Mouse (Mus musculus) neural tube, embryonic 15.5 days (tissue): ENCODE results near the gene Ccdc103. TPM values are rescaled to one million over a fixed set of nuclear protein-coding genes. Genes with fewer than 3 reads are reported as not detected.
A peak's percentile ranks its signal among the peaks of the same experiment; 100 is the strongest.

ENCODE experiments used
- ATAC-seq: fragments of 200-750 bp; cut with Nextera tagmentation; 2 replicates; pipeline ENCODE4 v1.8.0; 2017; ENCODE audit warnings: mild to moderate bottlenecking, moderate TSS enrichment, moderate library complexity; ENCODE audit not compliant: low FRiP score
- H3K27ac ChIP-seq: fragments of 300-500 bp; sonication (generic); replicated peaks from 2 replicates; pipeline ENCODE4 v1.5.1; 2015; ENCODE audit warnings: mild to moderate bottlenecking, inconsistent platforms
- H3K27me3 ChIP-seq: fragments of 300-500 bp; sonication (generic); replicated peaks from 2 replicates; pipeline ENCODE4 v1.6.1; 2015; ENCODE audit warnings: inconsistent platforms
- H3K36me3 ChIP-seq: fragments of 300-500 bp; sonication (generic); 2 replicates; pipeline ENCODE4 v1.6.1; 2015; ENCODE audit warnings: inconsistent platforms
- H3K4me1 ChIP-seq: fragments of 300-500 bp; sonication (generic); 2 replicates; pipeline ENCODE4 v1.6.1; 2015; ENCODE audit warnings: inconsistent platforms
- H3K4me2 ChIP-seq: fragments of 300-500 bp; sonication (generic); 2 replicates; pipeline ENCODE4 v1.6.1; 2015; ENCODE audit warnings: inconsistent platforms, mild to moderate bottlenecking, moderate library complexity
- H3K4me3 ChIP-seq: fragments of 300-500 bp; sonication (generic); replicated peaks from 2 replicates; pipeline ENCODE4 v1.5.1; 2015; ENCODE audit warnings: mild to moderate bottlenecking, inconsistent platforms
- H3K9ac ChIP-seq: fragments of 300-500 bp; sonication (generic); replicated peaks from 2 replicates; pipeline ENCODE4 v1.6.1; 2015; ENCODE audit warnings: mild to moderate bottlenecking, inconsistent platforms
- H3K9me3 ChIP-seq: fragments of 300-500 bp; sonication (generic); replicated peaks from 2 replicates; pipeline ENCODE4 v1.6.1; 2016; ENCODE audit warnings: inconsistent platforms
- WGBS: fragments of 180-500 bp; shearing (Covaris S2); methylation state at CpG from one replicate; pipeline ENCODE4 v1.1.7; 2015; ENCODE audit warnings: mixed read lengths; 5-methylcytosine and 5-hydroxymethylcytosine counted together
- polyA plus RNA-seq: library from polyadenylated mRNA; unstranded; fragments of >200 nt; fragmentation: Nextera tagmentation; extraction: Ambion mirVana; gene quantifications from 2 replicates; pipeline ENCODE4 v1.2.1, GENCODE M21; 2015

Gene Ccdc103
- polyA plus RNA-seq, 1 experiment from 2014 or later, result 1.7 TPM

DNA sequence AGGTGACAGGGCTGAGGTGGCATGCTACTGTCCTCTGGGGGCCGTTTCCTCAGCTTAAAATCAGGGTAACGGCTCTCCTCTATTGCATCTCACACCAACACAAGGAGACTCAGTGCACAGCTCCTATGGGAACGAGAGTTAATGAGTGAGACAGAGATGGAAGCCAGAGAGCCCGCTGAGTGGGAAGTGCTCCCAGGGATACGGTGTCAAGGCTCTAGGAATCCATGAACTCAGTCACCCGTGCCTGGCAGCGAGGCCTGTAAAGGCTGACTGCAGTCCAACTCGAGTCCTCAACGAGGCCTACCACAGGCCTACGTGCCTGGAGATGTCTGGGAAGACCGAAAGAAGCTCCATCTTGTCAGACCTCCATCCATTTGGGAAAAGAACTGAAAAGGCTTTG is 22.1 kb upstream of the Ccdc103 start:
- peaks cover 90% of the 10 kb centered on the region for H3K36me3 ChIP-seq

GRCm38 (mm10) chr11:102859933-102860332 is 21.1 kb upstream of the Ccdc103 start:
- H3K36me3 ChIP-seq, result peaks cover 87% of the 10 kb centered on the region
- H3K9me3 ChIP-seq, result no peaks in the 10 kb centered on the region
- no peaks in the 10 kb centered on the region for H3K4me1 ChIP-seq
- H3K4me3 ChIP-seq, result no peak overlapping the region
- 87% methylated on average over 8 of the region's 8 CpGs for WGBS
- no peak overlapping the region for H3K4me2 ChIP-seq
- H3K9ac ChIP-seq, result no peak overlapping the region
- H3K27ac ChIP-seq, result no peak overlapping the region
- no peaks in the 10 kb centered on the region for H3K27me3 ChIP-seq
- no peak for ATAC-seq

More for the DNA sequence above, 22.1 kb upstream of the Ccdc103 start:
- H3K9ac ChIP-seq, result no peak overlapping the region
- peak overlapping the region; percentile 37; the same call in 1 of the 2 replicates for H3K27ac ChIP-seq
- H3K4me1 ChIP-seq, result no peaks in the 10 kb centered on the region
- H3K4me3 ChIP-seq, result no peak overlapping the region
- ATAC-seq, result no peak
- H3K9me3 ChIP-seq, result no peaks in the 10 kb centered on the region
- no peaks in the 10 kb centered on the region for H3K27me3 ChIP-seq
- WGBS, result 71% methylated on average over 11 of the region's 11 CpGs
- H3K4me2 ChIP-seq, result no peak overlapping the region

DNA sequence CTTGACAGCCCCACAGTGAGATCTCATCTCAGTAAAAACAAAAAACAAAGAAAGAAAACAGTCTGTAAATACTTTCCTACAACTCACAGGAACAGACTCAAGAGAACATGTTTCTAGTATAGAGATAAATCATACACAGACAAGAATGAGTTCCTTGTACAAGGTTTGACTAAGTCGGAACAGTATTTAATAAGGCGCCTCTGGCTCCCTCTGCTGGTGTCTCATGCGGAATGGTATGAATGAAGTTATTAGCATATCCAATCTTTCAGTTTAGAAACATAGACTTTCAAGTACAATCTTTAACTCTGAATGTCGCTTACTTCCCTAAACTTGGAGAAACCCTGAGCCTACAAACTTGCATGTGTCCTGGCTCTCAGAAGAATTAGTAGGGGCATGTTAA is 16.7 kb upstream of the Ccdc103 start:
- Histone ChIP-seq H3K27me3 (no peaks in the 10 kb centered on the region), H3K4me2 (no peak overlapping the region), H3K9me3 (no peaks in the 10 kb centered on the region), H3K4me1 (no peaks in the 10 kb centered on the region), H3K4me3 (no peak overlapping the region), H3K36me3 (peaks cover 85% of the 10 kb centered on the region), H3K27ac (no peak overlapping the region), H3K9ac (no peak overlapping the region)
- 47% methylated on average over 4 of the region's 4 CpGs for WGBS
- no peak for ATAC-seq

DNA sequence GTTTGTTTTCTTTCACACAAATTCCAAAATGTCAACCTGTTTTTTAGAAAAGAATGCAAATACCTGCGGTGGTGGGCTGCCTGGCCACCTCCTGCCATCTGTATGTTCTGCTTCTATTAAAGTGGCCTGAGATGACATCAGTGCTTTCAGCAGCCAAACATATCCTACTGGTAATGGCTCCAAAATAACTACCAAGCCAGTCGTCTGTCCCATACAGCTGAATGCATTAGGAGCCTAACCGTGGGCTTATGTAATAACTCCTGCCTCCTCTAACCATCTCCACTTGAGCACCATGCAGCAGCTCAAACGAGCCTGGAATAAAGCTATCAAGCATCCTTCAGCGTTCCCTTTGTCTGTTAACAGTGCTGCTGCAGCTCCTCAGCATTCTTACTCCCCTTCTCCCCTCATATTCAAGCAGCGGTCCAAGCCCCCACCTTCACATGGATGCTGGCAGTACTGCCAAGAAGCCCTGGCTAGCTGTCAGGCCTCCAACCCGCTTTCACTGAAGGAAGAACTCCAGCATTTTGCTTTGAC is 6.1 kb upstream of the Ccdc103 start:
- Histone ChIP-seq H3K27ac (no peak overlapping the region), H3K9ac (no peak overlapping the region), H3K36me3 (peaks cover 52% of the 10 kb centered on the region), H3K9me3 (no peaks in the 10 kb centered on the region), H3K27me3 (no peaks in the 10 kb centered on the region), H3K4me3 (no peak overlapping the region), H3K4me1 (peaks cover 14% of the 10 kb centered on the region), H3K4me2 (no peak overlapping the region)
- 88% methylated on average over 7 of the region's 7 CpGs for WGBS
- no peak for ATAC-seq

DNA sequence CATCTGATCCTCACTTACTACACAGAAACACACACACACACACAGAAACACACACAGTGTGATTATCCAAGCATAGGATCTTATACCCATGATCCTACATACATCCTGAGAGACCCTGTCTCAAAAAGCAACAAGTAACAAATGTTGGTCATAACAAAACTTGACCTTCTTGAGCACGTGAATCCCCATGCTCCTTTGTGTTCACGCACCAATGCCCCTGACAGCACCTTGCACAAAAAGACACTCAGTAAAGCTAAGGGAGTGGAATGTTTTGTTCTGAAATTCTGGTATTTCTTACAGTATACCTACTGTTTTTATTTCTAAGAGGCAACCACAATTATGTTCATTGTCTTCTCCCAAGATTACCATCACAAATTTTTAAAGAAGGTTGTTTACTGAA is 1.4 kb upstream of the Ccdc103 start:
- Histone ChIP-seq H3K4me3 (peak overlapping the region; percentile 73; the same call in 1 of the 2 replicates), H3K9me3 (no peaks in the 10 kb centered on the region), H3K4me2 (peak overlapping the region; percentile 83), H3K4me1 (peaks cover 26% of the 10 kb centered on the region), H3K27me3 (0 out of 2 replicates have a peak, but pooled peaks cover 3% of the 10 kb centered on the region), H3K9ac (0 out of 2 replicates have a peak overlapping the region, but pooled peaks have one; percentile 6), H3K27ac (no peak overlapping the region), H3K36me3 (peaks cover 27% of the 10 kb centered on the region)
- ATAC-seq, result no peak
- WGBS, result 63% methylated on average over 2 of the region's 2 CpGs

GRCm38 (mm10) chr11:102881314-102882198 is 552 bp downstream of the Ccdc103 start:
- peak; percentile 49 for ATAC-seq
- peak overlapping the region; percentile 73 for H3K4me3 ChIP-seq

GRCm38 (mm10) chr11:102884616-102885219 is 3.7 kb downstream of the Ccdc103 start, which contains the start of gene Fam187a:
TSS of gene Fam187a (plus strand) at chr11:102885169.
- Histone ChIP-seq H3K4me3 (no peak within 1 kb of the TSS), H3K9ac (no peak within 1 kb of the TSS)
- WGBS, result 57% methylated on average over 10 of the region's 10 CpGs

More at GRCm38 (mm10) chr11:102881314-102882198, 552 bp downstream of the Ccdc103 start:
- Histone ChIP-seq H3K9ac (peak overlapping the region; percentile 84), H3K9me3 (no peaks in the 10 kb centered on the region), H3K4me2 (peak overlapping the region; percentile 83), H3K4me1 (peaks cover 26% of the 10 kb centered on the region), H3K27me3 (0 out of 2 replicates have a peak, but pooled peaks cover 9% of the 10 kb centered on the region), H3K27ac (peak overlapping the region; percentile 96), H3K36me3 (peaks cover 11% of the 10 kb centered on the region; the same call in 1 of the 2 replicates)
- 19% methylated on average over 13 of the region's 13 CpGs for WGBS

GRCm38 (mm10) chr11:102887433-102887832 is 6.4 kb downstream of the Ccdc103 start:
- Histone ChIP-seq H3K36me3 (no peaks in the 10 kb centered on the region), H3K4me2 (no peak overlapping the region), H3K27ac (no peak overlapping the region), H3K9me3 (no peaks in the 10 kb centered on the region), H3K4me3 (no peak overlapping the region), H3K27me3 (peaks cover 37% of the 10 kb centered on the region), H3K9ac (no peak overlapping the region), H3K4me1 (peaks cover 11% of the 10 kb centered on the region)
- no peak for ATAC-seq
- WGBS, result 87% methylated on average over 5 of the region's 5 CpGs

More at GRCm38 (mm10) chr11:102884616-102885219, 3.7 kb downstream of the Ccdc103 start, which contains the start of gene Fam187a:
- no peaks in the 10 kb centered on the region for H3K36me3 ChIP-seq
- peaks cover 24% of the 10 kb centered on the region for H3K4me1 ChIP-seq
- H3K9me3 ChIP-seq, result no peaks in the 10 kb centered on the region
- no peak within 1 kb of the TSS for H3K27ac ChIP-seq
- H3K27me3 ChIP-seq, result peaks cover 22% of the 10 kb centered on the region; the same call in 1 of the 2 replicates
- H3K4me2 ChIP-seq, result no peak within 1 kb of the TSS
- no peak for ATAC-seq

- WGBS, result 60% methylated on average over 3 of the region's 3 CpGs
- Histone ChIP-seq H3K9ac (no peak overlapping the region), H3K9me3 (no peaks in the 10 kb centered on the region), H3K27me3 (peaks cover 44% of the 10 kb centered on the region), H3K27ac (no peak overlapping the region), H3K4me1 (peaks cover 16% of the 10 kb centered on the region), H3K4me3 (no peak overlapping the region), H3K4me2 (no peak overlapping the region), H3K36me3 (no peaks in the 10 kb centered on the region)
- 0 out of 2 replicates have a peak, but pooled peaks have one; percentile 17 for ATAC-seq
These were observed 7.1 kb downstream of the Ccdc103 start for GRCm38 (mm10) chr11:102888135-102888534.

GRCm38 (mm10) chr11:102890096-102890495 is 9.1 kb downstream of the Ccdc103 start:
- no peak overlapping the region for H3K9ac ChIP-seq
- H3K27me3 ChIP-seq, result peaks cover 60% of the 10 kb centered on the region
- WGBS, result 46% methylated on average over 5 of the region's 5 CpGs
- H3K4me2 ChIP-seq, result no peak overlapping the region
- no peaks in the 10 kb centered on the region for H3K36me3 ChIP-seq
- no peak for ATAC-seq
- H3K27ac ChIP-seq, result no peak overlapping the region
- no peak overlapping the region for H3K4me3 ChIP-seq
- H3K9me3 ChIP-seq, result no peaks in the 10 kb centered on the region
- peaks cover 21% of the 10 kb centered on the region for H3K4me1 ChIP-seq

DNA sequence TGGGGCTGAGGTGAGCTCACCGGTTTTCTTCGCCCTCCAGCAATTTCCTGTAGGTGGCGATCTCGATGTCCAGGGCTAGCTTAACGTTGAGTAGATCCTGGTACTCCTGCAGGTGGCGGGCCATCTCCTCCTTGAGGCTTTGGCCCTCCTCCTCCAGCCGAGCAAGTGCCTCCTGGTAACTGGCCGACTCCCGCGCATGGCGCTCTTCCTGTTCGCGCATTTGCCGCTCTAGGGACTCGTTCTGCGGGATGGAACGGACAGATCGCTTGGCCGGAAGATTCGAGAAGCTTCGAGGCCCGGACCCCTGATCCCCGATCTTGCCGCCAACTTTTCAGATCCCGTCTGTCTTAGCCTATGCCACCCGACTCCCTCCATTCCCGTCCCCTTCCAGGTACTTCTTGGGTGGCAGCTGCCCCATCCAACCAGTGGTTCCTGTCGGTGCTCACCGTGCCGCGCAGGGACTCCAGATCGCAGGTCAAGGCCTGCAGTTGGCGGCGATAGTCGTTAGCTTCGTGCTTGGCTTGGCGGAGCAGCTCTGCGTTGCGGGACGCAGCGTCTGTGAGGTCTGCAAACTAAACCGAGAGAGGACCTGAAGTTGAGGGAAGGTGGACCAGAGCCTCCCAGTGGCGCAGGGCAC is 12.1 kb downstream of the Ccdc103 start:
- peak overlapping the region; percentile 28; the same call in 1 of the 2 replicates for H3K9ac ChIP-seq
- H3K4me1 ChIP-seq, result peaks cover 19% of the 10 kb centered on the region
- H3K9me3 ChIP-seq, result no peaks in the 10 kb centered on the region
- ATAC-seq, result no peak
- no peak overlapping the region for H3K27ac ChIP-seq
- WGBS, result 4% methylated on average over 43 of the region's 43 CpGs
- no peaks in the 10 kb centered on the region for H3K36me3 ChIP-seq
- H3K4me3 ChIP-seq, result peak overlapping the region; percentile 27
- H3K27me3 ChIP-seq, result peaks cover 62% of the 10 kb centered on the region
- H3K4me2 ChIP-seq, result peak overlapping the region; percentile 56
